Mouse (Mus musculus) WW6 (cell line): ENCODE results near the gene Ankrd54.
"Not testable (repeated sequence)": the region's sequence is repeated elsewhere in the genome, so short reads cannot be mapped to it uniquely, and the experiment has no call there.

ENCODE experiments used
- DNase-seq: peaks from one replicate; pipeline ENCODE4 v3.0.0-alpha.2; 2013; ENCODE audit warnings: low read depth, low spot score

The Ankrd54 gene

DNA sequence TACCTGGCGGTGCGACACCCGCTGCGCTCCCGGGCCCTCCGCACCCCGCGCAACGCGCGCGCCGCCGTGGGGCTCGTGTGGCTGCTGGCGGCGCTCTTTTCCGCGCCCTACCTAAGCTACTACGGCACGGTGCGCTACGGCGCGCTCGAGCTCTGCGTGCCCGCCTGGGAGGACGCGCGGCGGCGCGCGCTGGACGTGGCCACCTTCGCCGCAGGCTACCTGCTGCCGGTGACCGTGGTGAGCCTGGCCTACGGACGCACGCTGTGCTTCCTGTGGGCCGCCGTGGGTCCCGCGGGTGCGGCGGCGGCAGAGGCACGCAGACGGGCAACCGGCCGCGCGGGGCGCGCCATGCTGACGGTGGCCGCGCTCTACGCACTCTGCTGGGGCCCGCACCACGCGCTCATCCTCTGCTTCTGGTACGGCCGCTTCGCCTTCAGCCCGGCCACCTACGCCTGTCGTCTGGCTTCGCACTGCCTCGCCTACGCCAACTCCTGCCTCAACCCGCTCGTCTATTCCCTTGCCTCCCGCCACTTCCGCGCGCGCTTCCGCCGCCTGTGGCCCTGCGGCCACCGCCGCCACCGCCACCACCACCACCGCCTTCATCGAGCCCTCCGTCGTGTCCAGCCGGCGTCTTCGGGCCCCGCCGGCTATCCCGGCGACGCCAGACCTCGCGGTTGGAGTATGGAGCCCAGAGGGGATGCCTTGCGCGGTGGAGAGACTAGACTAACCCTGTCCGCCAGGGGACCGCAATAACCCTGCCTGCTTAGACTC lies 19.8 kb downstream of the Ankrd54 start:
- no peak for DNase-seq

DNA sequence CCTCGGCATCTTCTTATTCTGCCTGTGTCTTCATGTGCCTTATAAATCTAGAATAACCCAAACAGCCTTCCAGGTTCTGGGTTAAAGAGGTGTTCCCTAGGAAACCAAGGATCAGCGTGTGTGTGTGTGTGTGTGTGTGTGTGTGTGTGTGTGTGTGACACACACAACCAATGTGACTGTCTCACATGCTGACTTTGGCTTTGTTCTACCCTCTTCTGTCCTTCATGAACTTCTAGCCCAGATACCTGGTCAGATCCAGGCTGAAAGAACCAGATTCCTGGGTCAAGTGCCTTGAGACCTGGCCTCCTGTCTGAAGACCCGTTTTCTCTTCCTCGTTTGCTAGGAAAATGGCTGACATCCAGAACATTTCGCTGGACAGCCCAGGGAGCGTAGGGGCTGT lies 21.1 kb downstream of the Ankrd54 start, which contains the start of gene Galr3:
Gene Galr3, plus strand, starts transcription at position 301 of the 400 bp plus-strand sequence.
- DNase-seq: no peak

DNA sequence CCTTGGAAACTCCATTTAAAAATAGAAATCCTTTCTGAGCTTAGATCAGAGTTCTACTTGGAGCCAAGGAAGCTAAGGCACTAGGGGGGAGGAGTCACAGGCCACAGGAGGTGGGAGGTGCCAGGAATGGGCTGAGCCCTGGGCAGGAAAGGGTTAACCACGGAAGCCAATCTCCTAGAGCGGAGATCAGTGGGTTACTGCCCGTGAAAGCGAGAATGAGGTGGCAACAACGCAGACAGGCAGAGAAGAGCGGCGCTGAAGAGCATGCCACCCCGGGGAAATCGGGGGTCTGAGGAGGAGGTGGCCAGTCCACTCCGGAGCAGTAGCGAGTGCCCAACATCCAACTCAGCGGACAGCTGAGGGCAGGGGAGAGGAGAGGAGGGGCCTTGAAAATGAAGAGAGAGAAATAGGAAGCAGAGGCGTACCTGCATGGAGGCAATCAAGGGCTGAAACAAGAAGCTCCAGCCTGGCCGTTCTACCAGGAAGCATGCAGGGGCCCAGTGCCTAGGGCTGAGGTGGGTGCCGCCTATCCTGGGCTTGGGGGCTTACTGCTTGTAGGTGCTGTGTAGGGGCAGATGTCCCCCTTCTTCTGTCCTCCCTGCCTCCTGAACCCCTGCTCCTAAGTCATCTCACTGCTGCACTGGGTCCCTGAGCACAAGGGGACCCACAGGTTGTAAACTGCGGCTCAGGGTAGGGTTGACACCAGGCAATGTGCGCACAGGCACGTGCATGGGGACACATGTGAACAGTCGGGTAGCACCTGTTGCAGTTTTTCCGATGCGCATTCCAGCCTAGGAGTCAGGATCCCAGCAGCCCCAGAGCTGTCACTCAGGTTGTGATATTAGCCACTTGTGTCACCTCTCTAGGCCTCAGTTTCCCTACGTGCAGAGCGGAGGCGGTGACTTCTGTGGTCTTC lies 21.9 kb downstream of the Ankrd54 start:
- no peak for DNase-seq

DNA sequence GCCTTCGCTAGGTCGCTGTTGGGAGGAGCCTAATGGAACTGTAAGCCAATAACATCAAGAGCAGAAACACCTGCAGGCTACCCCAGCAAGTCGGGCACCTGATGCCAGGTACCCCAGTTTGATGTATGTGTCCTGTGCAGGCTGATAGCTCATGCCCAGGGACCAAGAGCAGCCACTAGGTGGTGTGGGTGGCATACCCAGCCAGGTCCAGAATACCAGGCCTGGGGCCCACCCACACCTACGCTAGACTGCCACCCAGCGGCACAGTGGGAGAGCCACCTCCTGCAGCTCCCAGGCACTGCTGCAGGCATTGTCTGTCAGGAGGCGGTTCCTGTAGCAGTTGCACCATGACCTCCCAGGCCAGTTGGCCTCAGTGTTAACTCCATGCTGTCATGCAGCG lies 23.8 kb downstream of the Ankrd54 start:
- DNase-seq: peak; percentile 65

DNA sequence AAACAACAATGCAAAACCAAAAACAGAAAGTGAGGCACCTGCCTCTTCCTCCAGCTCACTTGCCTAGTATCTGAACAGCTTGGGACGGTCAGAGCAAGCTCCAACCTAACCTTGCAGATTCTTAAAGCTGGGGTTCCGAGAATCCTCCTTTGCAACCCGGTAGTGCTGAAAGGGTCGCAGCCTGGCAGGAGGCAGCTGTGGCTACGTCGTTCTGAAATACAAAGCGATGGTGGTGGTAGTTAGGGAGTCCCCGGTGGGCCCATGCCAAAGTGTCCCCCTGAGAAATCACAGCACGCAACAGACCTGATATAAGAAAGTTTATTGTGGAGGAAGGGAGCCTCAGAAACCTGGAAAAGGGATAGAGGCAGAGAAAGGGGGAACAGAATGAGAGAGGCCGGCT lies 24.4 kb downstream of the Ankrd54 start:
- no peak for DNase-seq

DNA sequence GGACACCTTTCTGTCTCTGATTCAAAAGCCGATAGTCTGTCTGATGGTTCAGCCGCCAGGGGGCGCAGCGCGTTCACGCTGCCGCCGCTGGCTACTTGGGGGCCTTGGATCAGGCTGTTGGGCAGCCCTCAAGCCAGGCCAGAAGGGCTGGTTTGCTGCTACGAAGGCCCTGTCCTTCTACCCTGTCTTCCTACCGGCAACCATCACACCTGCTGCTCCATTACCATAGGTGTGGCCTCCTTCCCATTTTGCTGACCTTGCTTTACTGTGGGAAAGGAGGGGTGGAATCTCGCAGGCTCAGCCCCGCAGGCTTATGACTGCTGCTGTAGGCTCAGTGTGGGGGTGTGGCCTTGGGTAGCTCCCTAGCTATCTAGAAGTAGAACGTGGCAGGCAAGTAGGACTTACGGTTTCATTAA lies 24.8 kb downstream of the Ankrd54 start:
- peak; percentile 59 for DNase-seq

DNA sequence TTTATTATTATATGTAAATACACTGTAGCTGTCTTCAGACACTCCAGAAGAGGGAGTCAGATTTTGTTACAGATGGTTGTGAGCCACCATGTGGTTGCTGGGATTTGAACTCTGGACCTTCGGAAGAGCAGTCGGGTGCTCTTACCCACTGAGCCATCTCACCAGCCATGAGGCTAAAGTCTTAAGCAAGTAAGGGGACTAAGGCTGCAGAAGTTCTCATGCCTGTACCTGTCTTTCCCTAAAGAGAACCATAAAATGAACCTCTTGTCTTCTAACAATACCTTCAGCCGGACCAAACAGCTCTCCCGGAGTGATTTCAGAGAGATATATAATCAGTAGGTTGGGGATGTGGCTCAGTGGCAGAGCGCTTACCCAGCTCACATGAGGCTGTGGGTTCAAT lies 30.8 kb downstream of the Ankrd54 start:
- DNase-seq: not testable (repeated sequence)

DNA sequence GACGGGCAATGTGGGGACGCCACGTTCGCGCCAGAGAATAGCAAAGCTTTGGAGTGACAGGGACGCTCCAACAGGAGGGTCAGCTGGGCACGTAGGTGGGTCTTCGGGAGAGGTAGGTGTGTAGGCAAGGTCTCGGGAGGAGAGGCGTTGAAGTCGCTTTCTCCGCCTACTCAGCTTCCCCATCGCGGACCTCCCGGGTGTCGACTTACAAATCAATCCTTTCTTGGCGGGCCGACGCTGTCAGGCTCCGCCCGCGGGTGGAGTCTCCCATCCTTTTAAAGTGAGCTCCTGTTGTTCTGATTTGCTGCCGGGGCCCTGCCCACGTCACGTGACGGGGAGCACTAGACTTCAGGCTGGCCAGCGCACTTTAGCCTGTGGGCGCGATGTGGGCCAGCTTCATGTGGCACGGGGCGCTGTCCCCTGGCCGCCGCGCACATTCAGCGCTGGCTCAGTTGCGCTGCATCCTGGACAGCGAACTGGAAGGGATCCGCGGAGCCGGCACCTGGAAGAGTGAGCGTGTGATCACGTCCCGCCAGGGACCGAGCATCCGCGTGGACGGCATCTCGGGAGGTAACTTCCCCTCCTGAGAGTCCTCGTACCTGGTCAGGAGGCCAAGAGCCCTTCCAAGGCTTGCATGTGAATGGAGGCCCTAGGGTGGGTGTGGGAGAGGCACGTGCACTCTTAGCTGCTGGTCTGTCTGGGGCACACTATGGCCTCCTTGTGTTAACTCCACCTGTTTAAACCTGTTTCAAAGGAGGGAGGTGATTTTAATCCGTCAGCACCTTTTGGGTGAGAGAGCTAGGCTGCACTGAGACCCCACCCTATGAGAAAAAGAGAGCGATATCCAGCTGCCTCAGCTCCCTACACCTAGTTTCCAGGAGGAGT lies 31.9 kb downstream of the Ankrd54 start:
- peak; percentile 85 for DNase-seq

DNA sequence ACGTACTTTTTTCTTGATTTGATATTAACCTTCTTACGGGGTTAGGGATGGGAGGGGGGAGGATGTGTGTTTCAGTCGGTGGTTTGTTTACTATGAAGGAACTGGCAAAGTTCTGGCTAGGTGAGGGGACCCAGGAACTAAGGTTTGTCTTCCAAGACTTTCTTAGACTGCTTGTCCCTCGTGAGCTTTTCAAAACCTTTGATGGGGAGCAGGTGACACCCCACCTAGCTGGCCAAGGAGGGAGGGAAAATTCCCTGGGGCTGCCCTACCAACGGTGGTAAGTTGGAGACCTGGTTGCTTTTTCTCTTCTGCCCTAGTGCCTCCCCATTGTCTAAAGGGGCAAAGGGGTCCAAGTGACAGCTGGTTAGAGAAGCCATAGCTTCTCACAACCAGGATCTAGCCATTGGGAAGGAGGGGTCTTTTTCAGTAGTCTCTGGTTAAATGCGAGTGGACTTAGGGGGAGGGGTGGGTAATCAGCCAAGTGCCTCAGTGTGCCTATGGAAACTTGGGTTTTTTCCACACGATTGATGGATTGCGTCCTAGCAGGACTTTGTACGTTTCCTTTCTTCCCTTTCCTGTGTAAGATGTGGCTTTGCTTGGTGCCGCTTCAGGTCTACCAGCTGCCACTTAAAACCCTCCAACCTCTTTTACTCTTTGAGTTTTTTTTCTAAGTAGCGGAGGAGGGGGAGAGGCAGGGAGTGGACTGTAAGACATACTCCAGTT lies 33.0 kb downstream of the Ankrd54 start:
- DNase-seq: no peak

DNA sequence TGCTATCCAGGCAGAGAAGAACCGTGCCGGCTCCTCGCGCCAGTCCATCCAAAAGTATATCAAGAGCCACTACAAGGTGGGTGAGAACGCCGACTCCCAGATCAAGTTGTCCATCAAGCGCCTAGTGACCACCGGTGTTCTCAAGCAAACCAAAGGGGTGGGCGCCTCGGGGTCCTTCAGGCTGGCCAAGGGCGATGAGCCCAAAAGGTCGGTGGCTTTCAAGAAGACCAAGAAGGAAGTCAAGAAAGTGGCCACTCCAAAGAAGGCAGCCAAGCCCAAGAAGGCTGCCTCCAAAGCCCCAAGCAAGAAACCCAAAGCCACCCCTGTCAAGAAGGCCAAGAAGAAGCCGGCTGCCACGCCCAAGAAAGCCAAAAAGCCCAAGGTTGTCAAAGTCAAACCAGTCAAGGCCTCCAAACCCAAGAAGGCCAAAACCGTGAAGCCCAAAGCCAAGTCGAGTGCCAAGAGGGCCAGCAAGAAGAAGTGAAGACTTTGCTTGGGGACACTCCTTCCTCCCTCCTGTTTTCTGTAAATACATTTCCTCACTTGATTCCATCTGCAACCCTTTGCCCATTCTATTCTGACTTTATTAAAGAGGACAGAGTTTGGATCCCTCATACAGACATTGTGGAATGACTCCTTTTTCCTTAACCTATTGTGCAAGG lies 33.7 kb downstream of the Ankrd54 start:
- no peak for DNase-seq

DNA sequence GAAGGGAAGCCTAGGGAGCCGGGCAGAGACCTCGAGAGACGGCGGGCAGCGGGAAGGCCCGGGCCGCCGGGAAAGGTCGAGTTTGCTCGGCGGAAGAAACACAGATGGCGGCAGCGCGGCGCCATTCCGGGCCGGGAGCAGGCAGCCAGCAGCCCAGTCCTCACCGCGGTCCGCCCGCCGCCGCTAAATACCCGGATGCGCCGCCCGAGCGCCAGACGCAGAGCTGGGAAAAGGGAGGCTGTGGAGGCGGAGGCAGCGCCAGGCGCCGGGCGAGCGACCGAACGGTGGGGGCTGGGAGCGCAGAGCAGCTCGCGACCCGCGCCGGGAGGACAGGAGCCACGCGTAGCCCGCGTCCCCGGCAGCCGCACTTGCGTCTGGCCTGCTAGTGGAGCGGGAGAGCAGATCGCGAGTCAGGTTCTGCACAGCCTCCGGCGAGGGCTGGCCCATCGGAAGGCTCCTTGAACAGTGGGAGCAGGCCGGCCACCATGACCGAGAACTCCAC lies 34.4 kb downstream of the Ankrd54 start, which contains the start of gene H1f0:
Gene H1f0, plus strand, starts transcription at position 214 of the 502 bp plus-strand sequence.
- DNase-seq: peak; percentile 73

DNA sequence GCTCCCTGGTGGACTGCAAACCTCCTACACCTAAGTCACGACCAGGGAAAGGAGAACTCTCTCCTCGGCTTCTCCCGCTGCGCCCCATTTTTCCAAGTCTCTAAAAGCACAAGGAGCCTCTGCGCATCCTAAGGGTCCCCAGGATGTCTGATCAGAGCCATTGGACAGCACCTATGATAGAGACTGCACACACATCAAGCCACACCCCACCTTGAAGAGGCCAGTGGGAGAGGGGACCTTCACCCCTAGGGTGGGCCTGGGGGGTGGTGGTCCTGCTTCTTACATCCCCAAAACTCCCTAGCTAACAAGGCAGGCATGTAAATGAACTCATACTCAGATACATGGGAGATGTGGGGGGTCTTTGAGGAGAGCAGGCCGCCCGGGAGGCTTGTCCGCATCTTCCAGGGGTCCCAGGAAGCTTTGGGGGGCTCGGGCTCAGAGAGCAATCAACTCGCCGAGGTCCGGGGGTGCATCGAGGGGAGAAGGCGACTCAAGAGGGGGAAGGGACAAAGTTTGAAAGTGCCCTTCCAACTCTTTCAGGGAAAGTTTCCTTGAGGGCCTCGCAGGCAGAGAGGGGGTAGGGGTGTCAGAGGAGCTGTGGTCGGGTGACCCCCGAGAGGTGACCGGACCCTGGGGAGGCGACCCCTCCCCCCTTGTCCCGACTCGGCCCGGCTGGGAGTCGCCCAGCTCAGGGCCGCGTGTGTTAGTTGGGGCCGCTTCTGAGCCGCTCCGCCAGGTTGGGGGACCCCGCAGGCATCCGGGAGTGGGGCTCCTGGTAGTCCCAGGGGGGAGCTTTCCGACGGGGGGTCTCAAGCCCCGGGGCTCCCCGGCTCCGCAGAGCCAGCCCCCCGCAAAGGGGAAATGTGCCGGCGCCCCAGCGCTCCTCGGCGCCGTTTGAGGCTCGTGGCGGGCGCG lies 35.1 kb downstream of the Ankrd54 start:
- DNase-seq: no peak

DNA sequence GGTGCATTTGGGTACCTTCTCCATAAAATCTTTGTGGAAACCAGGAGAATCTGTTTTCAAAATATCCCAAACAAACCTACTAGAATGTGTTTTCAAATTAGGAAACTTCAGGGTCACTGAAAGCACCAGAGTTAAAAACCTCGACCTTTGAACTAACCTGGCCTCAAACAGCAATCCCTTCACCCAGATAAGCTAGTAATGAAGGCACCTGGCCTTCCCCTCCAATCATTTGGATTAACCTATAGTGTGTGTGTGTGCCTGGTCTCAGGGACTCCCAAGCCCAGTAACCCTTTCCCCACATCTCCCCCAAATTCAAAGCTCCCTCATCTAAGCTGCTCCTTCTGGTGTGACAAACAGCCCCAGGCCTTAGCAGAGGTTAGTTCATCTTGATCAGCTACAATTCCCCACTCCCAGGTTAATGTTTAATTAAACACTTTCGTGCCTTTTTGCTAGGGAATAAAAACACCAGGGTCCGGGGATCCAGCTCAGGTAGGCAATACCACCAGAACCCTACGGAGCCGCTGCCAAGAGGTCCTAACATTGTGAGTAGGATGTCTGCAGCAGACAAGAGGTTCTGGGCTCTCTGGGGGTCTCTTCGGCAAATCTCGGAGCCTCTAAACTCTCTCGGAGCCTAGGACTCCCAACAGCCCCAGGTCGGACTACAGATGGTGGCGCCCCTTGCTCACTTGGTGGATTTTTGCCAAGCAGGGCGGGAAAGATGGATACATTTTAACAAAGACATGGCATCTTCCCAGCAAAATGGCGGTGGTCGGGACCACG lies 36.0 kb downstream of the Ankrd54 start:
- no peak for DNase-seq

DNA sequence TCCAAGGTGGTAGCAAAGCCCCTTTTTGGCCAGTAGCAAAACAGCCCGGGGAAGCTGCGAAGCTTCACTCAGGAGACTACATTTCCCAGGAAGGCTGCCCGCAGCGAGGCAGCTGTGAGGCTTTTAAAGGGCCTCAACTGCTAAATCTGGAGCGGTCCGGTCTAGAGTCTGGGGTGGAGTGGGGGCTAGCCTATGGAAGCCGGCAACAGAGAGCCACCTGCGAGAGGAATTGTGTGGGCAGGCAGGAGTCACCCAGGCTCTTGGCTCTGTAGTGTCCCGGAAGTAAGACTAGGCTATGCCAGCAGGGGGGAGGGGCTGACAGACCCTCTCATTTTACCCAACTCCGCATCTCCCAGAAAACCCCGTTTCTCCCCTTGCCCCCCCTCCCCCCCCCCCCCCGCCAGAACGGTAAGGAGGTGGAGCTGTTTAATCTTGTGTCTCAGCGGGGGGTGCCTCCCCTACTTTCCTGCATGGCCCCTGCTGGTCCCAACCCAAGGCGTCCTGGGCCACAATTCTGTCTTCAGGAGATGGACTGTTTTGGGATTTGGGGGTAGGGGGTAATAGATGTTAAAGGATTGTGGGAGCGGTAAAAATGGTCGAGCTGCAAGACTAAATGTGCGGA lies 36.9 kb downstream of the Ankrd54 start:
- DNase-seq: no peak

DNA sequence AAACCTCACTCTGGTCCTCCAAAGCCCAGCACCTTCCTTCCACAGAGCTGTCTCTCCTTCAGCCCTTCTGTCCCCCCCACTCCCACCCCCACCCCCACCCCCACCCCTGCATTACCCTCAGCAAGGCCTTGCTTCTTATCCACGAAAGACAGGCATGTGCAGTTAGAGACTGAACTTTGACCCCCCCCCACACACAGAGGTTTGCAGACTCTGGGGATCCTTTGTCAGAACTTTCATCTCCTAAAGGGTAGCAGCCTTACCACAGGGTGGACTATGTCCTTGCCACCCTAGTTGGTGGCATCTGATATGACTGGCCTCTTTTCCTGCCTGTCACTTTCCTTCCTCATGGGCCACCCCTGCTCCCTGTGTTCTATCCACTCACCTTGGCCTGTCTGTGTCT lies 39.3 kb downstream of the Ankrd54 start:
- DNase-seq: no peak

DNA sequence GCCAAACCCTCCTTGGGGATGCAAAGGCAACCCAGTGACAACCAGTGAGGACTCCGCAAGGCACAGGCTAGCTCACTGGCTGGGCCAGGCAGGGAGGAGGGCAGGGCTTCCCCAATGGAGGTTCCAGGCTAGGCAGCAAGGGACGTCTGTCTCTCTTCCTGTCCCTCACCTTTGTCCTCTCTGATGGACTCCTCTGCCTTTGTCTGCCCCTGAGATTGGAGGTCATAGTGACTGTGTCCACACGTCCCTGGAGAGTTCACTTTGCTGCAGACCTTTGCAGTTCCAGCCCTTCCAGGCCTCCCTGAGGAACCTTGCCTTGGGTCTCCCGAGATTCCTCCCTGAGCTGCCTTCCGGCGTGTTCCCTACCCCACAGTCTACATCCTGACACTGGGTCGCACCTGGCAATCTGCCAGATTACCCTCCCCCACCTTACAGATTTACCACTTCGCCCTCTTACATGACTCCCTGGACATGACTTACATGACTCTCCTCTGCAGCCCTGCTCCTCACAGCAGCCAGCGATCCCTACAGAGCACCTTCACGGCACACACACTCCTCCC lies 39.9 kb downstream of the Ankrd54 start:
- no peak for DNase-seq

DNA sequence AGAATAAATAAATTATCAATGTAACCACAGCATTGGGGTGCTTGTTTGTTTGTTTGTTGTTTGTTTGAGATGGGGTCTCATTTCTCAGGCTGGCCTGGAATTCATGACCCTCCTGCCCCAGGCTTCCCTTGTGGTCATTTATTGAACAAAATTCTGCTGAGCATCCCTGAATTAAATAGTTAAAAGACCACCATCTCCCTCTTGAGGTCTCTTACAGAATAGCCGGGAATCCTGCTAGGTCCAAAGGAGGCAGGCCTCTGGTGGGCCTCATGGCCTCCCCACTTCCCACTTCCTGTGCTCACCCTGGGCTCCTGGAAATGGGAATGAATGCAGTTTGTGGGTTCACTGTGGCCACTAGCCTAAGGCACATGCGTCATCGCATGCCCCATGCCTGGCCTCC lies 43.8 kb downstream of the Ankrd54 start:
- no peak for DNase-seq

DNA sequence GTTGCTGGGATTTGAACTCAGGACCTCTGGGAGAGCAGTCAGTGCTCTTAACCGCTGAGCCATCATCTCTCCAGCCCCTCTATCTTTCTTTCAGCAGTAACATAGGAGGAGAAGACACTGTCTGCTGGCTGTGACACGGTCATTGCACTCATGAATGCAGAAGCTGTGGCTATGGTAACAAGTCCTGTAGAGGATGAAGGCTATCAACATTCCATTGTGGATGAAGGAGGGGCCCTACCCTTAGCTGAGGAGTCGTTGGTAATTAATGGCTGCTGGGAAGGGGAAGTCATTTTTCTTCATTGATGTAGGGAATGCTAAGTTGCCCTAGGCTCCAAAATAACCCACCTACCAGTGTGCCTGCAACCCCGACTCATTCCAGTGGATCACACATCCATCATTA lies 44.5 kb downstream of the Ankrd54 start:
- no peak for DNase-seq
